Mouse (Mus musculus): ENCODE measurements at regions not wholly inside any gene's neighbourhood (a gene's known extent, or its start where the extent isn't known, plus 50 kb on each side); places are given as distances from the start of the nearest gene placed in this dataset.
A peak's percentile ranks its signal among the peaks of the same experiment; 100 is the strongest.

DNA sequence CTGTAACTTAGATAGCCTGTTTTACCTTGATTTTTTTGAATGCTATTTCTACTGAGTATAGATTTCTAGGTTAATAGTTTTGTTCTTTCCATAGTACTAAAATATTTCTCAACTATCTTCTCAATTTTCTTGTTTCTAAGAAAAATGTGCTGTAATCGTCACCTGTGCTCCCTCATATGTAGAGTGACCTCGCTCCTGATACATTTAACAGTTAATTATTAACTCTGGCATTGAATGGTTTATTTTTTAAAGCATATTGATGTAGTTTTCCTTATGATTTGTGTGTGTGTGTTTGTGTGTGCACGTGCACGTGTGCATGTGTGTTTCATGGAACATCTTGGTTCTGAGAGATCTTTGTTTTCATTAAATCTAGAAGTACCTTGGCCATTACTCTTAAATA is 158.7 kb upstream of the Gm15217 start:
- DNase-seq (ENCODE audit: low read depth, low spot score) = no peak

DNA sequence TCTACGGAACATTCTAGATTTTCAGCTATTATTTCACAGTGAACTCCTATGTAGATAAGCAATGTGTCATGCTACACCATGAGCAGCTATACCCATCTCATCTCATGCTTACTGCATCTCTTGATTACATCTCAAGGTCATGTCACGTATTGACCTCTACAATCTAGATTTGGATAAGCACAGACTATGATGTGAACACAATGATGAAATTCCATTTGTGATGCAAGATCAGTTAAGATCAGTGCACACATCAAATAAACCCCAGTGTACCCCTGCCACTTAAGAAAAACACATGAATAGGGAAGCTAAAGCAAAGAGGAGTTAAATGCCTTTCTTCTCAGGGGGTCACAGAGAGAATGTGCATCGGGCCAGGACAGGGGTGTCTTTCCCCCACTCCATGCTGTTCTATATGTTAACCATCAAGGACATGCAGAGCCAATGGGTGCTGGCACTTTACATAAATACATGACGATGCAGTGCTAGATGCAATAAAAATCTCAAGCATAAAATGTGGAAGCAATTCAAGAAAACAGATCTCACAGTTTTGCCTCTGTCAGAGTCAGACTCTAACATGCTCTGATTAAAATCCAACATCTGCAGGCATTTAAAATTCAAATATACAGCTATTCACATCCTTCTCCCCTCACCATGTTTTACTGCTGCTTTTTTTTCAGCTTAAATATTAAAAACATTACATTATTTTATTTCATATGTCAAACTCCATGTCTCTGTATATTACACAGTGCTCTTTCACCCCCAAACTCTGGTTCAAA is 157.1 kb upstream of the Gm15217 start:
- no peak for DNase-seq (ENCODE audit: low read depth, low spot score)

DNA sequence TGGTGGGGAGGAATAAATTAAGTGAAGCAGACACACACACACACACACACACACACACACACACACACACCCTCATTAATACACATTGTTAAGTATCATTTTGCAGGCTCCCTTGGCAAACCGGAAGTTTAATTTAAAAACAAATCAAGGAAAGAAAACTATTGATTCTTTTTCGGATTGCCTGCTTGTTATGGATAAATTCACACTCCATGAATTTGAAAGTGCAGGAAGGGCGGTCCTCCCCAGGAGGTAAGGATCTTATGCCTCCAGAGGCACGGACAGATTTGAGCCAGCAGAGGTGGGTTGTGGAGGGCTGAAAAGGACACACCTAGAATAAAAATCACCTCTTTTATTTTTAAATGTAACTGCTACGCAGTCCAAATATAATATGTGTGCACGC is 156.2 kb upstream of the Gm15217 start:
- peak; percentile 70 for DNase-seq (ENCODE audit: low read depth, low spot score)

DNA sequence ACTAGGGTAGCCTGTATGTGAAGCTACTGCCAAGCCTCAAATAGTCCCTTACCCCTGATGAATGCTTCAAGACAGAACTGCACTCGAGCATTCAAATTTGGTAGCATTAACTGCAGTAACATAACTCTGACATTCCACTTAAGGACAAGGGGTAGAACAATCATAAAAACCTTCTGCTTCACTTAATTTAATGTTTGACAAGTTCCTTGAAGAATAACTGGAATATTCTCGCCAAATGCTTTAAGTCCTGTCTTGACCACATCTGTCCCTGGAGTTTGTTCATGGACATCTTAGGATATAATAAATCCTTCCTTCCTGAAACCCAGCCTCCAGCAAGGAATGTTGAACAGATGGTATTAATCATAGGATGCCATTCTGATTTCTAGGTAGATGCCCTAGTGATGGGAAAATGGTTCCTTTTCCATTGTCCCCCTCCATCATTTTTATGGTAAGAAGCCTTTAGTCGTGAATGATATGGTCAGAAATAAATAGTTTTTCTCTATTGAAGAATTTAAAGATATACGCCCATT is 154.7 kb upstream of the Gm15217 start:
- no peak for DNase-seq (ENCODE audit: low read depth, low spot score)

DNA sequence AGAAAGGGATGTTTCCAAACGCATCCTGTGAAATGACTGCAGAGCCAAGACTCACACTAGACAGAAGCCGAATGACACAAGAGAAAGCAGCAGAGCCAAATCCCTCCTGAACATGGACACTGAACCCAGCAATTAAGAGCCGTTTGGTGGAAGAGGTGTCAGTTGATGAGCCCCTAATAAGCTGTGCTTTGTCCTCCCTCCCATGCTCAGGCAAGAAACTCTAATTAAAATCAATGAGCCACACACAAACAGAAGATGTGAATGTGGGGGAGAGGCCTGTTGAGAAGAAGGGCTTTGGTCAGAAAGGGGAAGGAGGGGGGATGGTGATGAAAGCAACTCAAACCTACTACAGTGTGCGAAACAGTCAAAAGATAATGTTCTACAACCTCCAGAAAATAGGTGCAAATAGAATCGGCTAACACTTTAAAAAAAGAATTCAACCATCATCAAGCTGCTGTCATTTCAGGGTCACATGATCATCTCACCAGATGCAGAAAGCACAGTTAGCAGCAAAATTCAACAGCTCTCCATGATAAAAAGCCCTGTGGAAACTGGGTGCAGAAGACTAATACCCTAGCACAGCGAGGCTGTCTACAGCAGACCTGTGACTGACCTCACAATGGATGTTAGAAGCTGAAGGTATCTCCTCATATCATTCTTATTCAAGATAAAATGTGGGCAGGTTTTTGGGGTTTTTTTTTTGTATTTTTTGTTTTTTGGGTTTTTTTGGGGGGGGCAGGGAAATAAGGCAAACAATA is 153.2 kb upstream of the Gm15217 start:
- no peak for DNase-seq (ENCODE audit: low read depth, low spot score)

- no peak for DNase-seq (ENCODE audit: low read depth, low spot score)
These were observed 145.2 kb upstream of the Gm15217 start for GRCm38 (mm10) chr14:46234040-46234439.

- no peak for DNase-seq (ENCODE audit: low read depth, low spot score)
These were observed 144.4 kb upstream of the Gm15217 start for GRCm38 (mm10) chr14:46234835-46235234.

DNA sequence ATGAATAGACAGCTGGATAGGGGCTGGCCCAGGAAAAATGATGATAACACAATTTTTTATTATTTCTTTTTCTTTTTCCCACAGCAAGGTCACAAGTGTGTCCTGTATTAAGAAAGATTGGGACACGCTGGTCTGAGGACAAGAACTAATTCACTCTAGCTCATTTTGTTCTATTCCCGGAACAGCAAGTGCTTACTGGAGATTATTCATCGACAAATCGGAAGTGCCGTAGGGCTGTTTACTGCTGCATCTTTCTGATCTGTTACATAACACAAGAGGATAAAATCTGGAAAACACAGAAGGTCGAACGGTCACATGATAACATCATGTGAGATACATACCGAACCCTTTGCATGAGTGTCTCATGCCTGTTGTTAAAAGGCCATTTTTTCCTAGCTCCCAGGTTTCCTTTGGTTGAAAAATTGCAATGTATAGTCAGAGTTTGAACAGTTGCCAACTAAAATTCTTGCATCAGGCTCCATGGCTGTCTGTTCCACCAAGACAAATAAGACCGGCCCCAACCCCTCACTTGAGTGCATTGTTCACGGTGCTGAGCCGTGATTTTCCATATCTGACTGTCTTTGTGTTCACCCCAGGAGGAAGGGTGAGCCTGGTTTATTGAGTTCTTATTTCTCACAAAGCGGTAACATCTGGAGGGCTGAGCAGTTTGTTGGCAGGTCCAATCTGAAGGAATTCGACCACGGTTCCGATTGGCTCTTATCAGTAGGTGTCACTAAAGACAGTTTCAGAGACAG is 139.0 kb upstream of the Gm15217 start:
- DNase-seq (ENCODE audit: low read depth, low spot score) = no peak

- DNase-seq (ENCODE audit: low read depth, low spot score) = no peak
These were observed 138.3 kb upstream of the Gm15217 start for GRCm38 (mm10) chr14:46240896-46241295.

GRCm38 (mm10) chr14:46247491-46248484 is 131.4 kb upstream of the Gm15217 start:
- no peak for DNase-seq (ENCODE audit: low read depth, low spot score)

DNA sequence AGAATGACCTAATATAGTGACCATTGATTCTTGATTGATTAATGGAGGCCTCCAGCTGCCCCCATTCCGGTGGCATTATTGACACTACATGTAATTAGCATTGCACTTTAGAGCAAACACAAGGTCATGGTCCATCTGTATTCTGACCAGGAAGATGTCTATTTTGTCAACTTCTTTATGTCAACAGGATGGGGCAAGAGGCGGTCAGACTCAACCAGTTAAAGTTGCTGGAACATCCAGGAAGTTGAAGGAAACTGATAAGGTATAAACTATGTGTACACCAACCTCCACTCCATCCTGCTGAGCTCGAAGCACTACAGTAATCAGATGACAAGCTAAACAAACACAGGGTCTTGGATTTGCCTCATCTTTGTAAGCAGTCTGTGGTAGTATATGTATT is 130.1 kb upstream of the Gm15217 start:
- no peak for DNase-seq (ENCODE audit: low read depth, low spot score)

DNA sequence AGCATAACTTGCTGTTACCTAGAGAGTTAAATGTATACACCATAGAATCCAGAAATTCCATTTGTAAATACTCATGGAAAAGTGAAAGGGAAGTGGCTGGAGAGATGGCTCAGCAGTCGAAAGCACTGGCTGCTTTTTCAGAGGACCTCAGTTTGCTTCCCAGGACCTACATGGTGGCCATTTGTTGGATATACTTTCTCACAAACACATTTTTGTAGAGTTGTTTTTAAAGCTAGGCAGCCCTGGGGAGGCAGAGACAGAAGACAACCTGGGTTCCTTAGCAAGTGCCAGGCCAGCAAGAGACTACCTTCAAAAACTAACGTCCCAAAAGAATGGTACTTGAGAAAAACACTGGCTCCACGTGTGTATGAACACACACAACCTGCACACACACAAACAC is 124.0 kb upstream of the Gm15217 start:
- DNase-seq (ENCODE audit: low read depth, low spot score) = no peak

DNA sequence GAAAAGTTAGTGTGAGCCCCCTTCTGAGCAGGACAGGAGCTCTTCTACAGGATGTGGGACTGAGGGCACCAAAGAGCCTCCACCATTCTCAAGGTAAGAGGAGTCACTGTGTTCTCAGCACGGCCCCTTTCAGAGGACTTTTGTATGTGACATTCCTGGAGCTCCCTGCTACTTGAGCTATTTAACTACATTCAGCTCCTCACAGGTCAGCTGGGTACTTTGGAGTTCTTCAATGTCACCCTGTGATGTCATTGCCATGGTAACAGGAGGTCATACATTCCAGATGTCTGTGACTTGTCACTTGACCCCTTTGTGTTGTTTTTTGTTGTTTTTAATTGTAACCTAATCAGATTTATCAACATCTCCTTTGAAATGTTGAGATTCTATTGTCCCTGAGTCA is 122.9 kb upstream of the Gm15217 start:
- peak; percentile 75 for DNase-seq (ENCODE audit: low read depth, low spot score)

DNA sequence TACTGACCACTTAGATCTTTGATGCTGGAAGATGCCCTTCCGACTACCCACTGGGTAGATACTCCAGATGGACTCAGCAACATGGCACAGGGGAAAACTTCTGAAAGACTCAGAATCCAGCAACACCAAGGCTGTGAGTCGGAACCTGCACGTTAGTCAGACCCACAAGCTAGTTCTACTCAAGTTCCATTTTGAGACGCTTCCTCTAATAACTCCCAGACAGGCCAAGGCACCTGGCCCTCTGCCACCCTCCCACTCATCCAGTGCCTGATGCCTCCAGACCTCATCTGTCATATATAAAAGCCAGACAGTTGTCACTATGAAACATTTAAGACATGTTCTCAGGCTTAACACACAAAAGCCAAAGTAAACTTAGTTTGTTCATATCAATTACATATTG is 121.9 kb upstream of the Gm15217 start:
- no peak for DNase-seq (ENCODE audit: low read depth, low spot score)

GRCm38 (mm10) chr14:46258551-46258950 is 120.7 kb upstream of the Gm15217 start:
- no peak for DNase-seq (ENCODE audit: low read depth, low spot score)

DNA sequence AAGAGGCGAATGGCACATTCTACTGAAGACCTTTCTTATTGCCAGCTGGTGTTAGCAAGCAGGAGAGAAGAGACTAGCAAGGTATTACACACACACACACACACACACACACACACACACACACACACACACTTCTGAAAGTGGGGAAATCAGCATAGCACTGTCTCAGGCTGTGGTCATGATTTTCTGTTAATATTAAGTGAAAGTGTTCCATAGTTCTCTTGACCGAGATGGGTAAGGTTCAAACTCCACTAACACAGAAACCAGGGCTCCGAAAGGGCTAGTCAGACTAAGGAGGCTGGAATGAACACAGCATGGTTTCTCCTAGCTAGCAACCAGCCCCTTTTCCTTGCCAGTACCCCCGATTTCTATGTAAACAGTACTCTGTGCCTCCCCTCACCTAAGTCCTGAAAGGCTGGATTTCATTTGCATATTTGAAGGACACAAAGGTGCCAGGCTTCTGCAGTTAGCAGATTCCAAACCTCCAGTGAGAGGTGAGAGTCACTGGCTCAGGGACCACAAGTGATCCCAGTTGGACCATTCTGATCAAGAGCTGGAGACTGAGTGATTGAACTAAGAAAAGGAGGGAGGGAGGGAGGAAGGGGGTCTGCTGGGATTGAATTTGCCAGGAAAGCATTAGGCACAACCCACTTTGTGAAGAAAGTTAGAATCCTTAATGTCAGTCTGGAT is 118.8 kb upstream of the Gm15217 start:
- DNase-seq (ENCODE audit: low read depth, low spot score) = no peak

DNA sequence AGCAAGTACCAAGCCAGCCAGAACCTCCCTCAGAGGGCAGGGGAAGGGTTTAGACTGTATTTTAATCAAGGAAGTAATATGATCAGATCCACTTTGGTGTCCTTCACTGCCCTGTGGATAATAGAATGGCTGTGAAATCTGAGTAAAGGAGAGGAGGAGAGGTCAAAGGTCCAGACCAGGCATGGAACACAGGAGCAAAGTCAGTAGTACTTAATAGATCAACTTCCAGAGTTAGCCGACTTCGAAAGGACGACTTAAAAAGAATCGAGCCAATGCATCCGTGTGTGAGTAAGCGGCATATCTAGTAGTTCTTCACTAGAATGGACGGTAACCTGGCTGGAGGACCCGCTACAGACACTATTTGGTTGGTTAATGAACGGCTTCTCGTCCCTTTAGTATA is 103.8 kb upstream of the Gm15217 start:
- no peak for DNase-seq (ENCODE audit: low read depth, low spot score)

DNA sequence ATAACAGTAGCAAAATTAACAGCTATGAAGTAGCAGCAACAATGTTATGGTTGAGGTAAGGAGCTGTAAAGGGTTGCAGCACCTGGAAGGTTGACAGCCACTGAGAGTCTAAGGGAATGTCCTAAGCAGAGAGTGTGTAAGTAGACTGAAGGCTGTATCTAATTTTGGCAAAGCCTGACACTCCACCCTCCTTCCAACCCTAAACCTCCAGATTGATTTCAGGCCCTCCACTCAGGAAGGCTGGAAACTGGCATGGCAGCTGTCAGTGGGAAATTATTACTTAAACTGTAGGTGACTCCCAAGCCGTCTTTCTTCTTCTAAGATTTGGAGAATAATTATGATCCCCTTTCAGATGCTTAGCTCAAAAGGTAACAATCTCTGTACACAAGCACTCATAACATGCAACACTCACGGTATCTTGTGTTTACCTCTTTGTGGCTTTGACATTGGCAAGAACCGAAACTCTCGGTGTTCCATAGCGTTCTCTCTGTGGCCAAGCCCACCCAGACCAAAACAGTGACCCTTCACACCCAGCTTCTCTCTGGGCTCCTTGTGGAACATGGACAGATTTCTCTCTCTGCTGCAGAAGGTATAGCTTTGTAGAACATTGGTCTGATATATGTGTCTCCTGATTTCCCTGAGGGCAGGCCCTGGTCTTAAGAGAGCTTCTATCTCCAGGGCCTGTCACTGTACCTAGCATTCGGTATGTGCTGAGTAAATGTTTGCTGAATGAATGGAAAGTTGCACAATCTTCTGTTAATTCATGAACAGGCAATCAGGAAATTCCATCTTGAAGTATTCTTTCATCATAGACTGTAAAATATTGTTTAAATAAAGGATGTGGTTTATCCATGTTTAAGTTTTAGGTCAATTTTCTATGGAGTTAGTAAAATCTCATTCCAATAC is 102.0 kb upstream of the Gm15217 start:
- DNase-seq (ENCODE audit: low read depth, low spot score) = no peak

All from R1 (cell line).